Comparison of ENCODE assay signal across 8 mouse cellular contexts in the genomic region with DNA sequence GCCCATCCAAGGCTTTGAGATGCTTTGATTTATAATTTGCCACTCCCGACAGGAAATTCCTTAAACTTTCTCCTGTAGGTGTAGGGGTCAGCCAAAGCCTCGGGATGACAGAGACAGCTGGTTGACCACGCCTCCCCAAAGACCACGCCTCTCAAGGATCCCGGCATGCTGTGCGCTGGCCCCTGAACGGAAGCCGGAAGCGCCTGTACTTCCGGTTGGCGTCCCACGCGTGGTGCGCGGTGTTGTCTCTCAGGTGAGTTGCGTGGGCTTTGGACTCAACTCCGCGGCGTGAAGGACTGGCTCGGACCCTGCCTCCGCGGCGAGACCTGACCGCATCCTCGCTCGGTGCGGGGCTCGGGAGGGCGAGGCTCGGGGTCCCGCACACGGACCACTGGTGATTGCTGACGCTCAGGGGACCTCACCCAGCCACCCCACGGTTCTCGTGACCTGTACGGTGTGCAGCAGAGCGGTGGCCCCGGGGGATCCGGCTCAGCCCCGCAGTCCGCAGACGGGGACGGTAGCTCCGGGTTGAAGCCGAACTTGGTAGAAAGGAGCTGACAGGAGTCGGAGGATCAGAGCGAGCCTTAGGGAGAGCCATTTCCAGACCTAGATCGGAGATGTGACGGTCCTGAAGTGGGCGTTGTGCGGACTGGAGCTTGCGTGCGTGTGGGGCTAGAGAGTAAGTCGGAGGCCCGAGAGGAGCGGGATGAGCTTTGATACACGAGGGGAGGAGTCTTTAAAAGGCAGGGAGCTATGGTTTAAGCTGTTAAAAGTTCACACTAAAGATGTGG. TPM values are rescaled to one million over a fixed set of nuclear protein-coding genes. Genes with fewer than 3 reads are reported as not detected.
DNase-seq lines count a peak whose midpoint lies in the region; ATAC-seq lines count a peak whose summit lies in the region.

Gene Llph, plus strand, starts transcription at position 200 of the 791 bp plus-strand sequence.

- peaks cover 16% of the 10 kb centered on the region for H3K4me1 ChIP-seq in hindbrain, embryonic 10.5 days (replicated peaks)

- ATAC-seq in frontal cortex, adult (ENCODE audit: low TSS enrichment), result peak; percentile 97

- H3K27ac ChIP-seq in hindbrain, embryonic 10.5 days, result peak within 1 kb of the TSS; percentile 91

- H3K4me3 ChIP-seq in hindbrain, embryonic 10.5 days, result peak within 1 kb of the TSS; percentile 100

- no peaks in the 10 kb centered on the region for H3K9me3 ChIP-seq in hindbrain, embryonic 10.5 days

- under 1% methylated on average over 57 of the region's 57 CpGs for WGBS in hindbrain, embryonic 10.5 days

- H3K36me3 ChIP-seq in hindbrain, embryonic 10.5 days, result peaks cover 44% of the 10 kb centered on the region

- peak; percentile 92 for DNase-seq in NIH3T3 (ENCODE audit: low read depth)
- DNase-seq in cerebellum, adult 9-10 months, result peak; percentile 80
- DNase-seq in hindbrain, embryonic 10.5 days (ENCODE audit: low spot score), result peak; percentile 87
- peak; percentile 68 to 76 for DNase-seq in layer of hippocampus, postnatal 14 days (ENCODE audit: low spot score in 2 of 2)
- peak; percentile 94 for DNase-seq in lung, postnatal 10 days
- DNase-seq in ovary, postnatal 14 days (ENCODE audit: low spot score), result peak; percentile 78
- DNase-seq in thymus, postnatal 10 days (ENCODE audit: low spot score in 2 of 2), result peak; percentile 71 to 79

- no peaks in the 10 kb centered on the region for H3K27me3 ChIP-seq in hindbrain, embryonic 10.5 days (ENCODE audit: insufficient read depth, poor library complexity, severe bottlenecking)

RNA-seq across cellular contexts. Expression of gene Llph, which starts in this region (rescaled TPM):
- polyA plus RNA-seq in hindbrain, embryonic 10.5 days (2016; fragmentation: Nextera tagmentation; extraction: Ambion mirVana), result 50.5 and 64.5 TPM in 2 replicates
- 10 to 100 TPM; 15.0 to 19.5 TPM for total RNA-seq in layer of hippocampus, postnatal 14 days (2021)

Comparison
In these comparisons a context has a peak if more than half of its experiments do, and no peak if none do; other contexts are left out.
1. Peak in every context shown above with its lines: DNase-seq, ATAC-seq, H3K4me3 ChIP-seq and H3K27ac ChIP-seq.